Mouse (Mus musculus): ENCODE results near the gene Pitpnm1. TPM values are rescaled to one million over a fixed set of nuclear protein-coding genes. Genes with fewer than 3 reads are reported as not detected.

Pitpnm1 gene
- total RNA-seq, 1 experiment from 2014 or later: 132 TPM

DNA sequence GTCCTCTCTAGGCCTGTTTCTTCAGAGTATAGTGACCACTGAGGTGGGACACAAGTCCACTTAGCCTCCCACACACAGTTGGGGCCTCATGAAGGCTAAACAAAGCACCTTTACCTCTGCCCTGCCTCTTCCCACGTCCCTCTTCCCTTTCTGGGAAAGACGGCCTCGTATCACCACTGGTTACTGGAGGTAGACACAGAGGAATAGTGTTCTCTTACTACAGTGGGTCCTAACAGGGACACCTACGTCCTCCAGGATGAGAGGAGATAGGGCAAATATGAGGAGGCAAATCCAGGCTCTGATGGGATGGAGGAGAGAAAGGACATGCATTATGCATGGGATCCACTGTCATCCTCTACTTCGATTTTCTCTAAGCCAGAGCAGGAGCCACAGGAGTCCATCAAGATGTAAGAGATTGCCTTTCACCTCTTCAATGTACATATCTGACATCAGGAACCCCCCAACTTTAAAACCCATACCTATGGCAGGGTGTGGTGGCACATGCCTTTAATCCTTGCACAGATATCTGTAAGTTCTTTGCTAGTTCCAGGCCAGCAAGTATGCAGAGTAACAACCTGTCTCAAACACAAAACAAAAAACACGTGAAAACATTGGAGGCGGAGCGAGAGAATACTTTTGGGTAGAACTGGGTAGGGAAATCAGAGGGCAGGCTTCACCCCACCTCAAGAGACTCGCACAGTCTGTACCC lies 48.1 kb downstream of the Pitpnm1 start:
- ATAC-seq (ENCODE audit: extremely low read depth, insufficient number of reproducible peaks, low FRiP score, poor library complexity, severe bottlenecking): no peak

DNA sequence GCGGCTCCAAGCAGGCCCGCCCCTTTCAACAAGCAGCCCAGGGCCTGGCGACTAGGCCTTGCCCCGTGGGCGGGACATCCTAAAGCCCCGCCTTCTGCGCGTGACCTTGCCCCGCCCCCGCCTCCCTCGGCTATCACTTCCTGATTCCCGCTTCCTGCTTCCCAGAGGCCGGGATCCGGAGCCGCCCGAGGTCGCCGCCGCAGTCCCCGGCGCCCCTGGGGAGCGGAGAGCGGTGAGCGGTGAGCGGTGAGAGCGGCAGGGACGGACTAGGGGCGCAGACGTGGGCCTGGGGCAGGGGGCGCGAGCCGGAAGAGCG lies 48.7 kb downstream of the Pitpnm1 start, which contains the start of gene Coro1b:
Gene Coro1b, plus strand, starts transcription at position 129 of the 316 bp plus-strand sequence.
- peak; percentile 84 for ATAC-seq (ENCODE audit: extremely low read depth, insufficient number of reproducible peaks, low FRiP score, poor library complexity, severe bottlenecking)

DNA sequence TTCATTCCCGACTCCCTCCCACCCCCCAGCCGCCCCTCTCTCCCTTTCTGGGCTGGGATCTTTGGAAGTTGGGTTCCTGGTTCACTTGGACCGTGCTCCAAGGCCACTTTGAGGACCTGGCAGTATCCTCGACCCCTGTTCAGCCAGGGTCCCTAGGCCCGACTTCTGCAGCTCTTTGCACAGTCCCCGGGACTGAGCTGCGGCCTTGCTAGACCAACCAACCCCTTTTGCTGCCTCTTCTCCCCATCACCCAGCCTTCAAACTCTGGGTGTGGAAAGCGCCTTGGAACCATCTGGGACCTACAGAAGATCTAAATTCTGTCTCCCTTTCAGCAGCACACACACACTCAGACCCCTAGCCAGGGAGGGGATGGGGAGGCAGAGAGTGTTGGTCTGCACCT lies 49.0 kb downstream of the Pitpnm1 start:
- no peak for ATAC-seq (ENCODE audit: extremely low read depth, insufficient number of reproducible peaks, low FRiP score, poor library complexity, severe bottlenecking)

DNA sequence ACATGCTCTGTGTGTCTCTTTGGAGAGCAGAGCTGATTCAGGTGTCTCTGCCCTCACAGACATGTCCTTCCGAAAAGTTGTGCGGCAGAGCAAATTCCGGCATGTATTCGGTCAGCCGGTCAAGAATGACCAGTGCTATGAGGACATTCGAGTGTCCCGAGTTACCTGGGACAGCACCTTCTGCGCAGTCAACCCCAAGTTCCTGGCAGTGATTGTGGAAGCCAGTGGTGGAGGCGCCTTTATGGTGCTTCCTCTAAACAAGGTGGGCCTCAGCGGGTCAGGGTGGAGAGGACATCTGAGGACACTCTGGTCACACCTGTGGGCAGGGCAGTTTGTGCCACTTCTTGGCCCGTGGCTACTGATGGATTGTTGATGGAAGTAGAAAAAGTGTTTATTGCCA lies 49.5 kb downstream of the Pitpnm1 start:
- no peak for ATAC-seq (ENCODE audit: extremely low read depth, insufficient number of reproducible peaks, low FRiP score, poor library complexity, severe bottlenecking)

DNA sequence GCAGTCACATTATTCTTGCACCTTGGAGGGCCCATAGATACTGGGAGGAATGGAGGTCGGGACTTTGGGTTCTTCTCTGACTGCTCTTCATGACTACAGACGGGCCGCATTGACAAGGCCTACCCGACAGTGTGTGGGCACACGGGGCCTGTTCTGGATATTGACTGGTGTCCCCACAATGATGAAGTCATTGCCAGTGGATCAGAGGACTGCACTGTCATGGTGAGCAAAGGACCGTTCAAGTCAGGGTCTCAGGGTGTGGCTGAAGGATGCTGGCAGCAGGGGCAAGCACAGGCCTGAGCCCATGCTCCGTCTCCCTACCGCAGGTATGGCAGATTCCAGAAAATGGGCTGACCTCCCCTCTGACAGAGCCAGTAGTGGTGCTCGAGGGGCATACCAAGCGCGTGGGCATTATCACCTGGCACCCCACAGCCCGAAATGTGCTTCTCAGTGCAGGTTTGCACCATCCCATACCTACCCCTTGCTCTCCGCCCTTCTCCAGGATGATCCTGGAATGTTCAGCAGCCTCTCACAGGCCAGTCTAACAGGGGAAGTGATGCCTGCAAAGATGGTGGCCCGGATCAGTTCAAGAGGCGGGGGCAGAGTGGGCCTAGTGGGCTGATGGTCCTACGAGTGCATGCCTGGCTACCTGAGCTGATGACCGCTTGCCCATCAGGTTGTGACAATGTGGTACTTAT lies 50.1 kb downstream of the Pitpnm1 start:
- no peak for ATAC-seq (ENCODE audit: extremely low read depth, insufficient number of reproducible peaks, low FRiP score, poor library complexity, severe bottlenecking)

DNA sequence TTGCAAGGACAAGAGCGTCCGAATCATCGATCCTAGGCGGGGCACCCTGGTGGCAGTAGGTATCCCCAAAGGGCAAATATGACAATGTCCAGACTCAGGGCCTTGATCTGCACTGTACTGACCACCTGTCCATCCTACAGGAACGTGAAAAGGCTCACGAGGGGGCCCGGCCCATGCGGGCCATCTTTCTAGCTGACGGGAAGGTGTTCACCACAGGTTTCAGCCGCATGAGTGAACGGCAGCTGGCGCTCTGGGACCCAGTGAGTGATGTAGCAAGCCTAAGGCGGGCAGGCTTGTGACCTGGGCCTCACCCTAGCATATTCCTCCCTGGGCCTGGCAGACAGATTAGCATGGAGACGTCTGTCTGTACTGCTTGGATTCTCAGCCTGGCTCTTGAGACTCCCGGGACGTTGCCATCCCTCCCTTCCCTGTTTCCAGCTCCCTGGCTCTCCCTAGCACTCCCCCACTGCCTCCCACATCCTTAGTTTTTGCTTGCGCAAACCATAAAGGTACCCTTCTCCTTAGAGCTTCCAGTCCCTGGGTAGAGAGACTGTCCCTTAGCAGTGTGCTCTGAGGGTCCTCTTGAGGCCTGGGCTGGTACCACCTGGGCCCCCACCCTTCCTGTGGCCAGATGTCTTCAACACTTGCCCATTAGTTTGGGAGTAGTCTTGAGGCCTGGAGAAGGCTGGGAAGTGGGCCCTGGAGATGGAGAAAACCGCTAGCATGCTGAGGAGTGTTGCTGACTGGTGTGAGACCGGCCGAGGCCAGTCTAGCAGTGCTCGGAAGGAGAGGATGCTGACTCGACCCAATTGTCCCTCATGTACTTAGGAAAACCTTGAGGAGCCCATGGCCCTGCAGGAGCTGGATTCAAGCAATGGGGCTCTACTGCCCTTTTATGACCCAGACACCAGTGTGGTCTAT lies 51.0 kb downstream of the Pitpnm1 start:
- no peak for ATAC-seq (ENCODE audit: extremely low read depth, insufficient number of reproducible peaks, low FRiP score, poor library complexity, severe bottlenecking)

DNA sequence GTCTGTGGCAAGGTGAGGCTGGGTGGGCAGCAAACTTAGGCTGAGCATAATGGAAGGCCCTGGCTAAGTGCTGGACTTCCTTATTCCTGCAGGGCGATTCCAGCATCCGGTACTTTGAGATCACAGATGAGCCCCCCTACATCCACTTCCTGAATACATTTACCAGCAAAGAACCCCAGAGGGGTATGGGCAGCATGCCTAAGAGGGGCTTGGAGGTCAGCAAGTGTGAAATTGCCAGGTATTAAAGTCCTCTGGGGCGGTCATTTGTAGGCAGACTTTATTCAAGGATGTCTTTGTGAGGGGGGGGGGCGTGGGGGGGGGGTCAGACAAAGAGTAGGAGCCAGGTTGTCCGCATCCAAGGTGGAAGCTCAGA lies 51.7 kb downstream of the Pitpnm1 start:
- no peak for ATAC-seq (ENCODE audit: extremely low read depth, insufficient number of reproducible peaks, low FRiP score, poor library complexity, severe bottlenecking)

DNA sequence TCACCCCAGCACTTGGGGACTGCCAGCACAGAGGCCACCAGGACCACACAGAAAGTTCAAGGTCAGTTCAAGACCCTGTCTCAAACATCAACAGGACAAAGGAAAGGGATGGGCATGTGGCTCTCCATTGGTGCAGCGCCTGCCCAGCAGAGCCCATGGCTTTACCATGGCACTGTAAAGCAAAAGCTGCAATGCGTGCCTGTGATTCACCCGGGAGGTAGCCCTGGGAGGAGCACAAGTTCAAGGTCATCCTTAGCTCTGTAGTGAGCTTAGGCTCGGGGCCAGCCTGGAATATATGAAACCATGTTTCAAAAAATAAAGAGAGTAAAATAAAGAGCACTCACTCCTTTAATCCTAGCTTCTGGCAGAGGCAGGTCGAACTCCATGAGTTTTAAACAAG lies 52.1 kb downstream of the Pitpnm1 start:
- no peak for ATAC-seq (ENCODE audit: extremely low read depth, insufficient number of reproducible peaks, low FRiP score, poor library complexity, severe bottlenecking)

DNA sequence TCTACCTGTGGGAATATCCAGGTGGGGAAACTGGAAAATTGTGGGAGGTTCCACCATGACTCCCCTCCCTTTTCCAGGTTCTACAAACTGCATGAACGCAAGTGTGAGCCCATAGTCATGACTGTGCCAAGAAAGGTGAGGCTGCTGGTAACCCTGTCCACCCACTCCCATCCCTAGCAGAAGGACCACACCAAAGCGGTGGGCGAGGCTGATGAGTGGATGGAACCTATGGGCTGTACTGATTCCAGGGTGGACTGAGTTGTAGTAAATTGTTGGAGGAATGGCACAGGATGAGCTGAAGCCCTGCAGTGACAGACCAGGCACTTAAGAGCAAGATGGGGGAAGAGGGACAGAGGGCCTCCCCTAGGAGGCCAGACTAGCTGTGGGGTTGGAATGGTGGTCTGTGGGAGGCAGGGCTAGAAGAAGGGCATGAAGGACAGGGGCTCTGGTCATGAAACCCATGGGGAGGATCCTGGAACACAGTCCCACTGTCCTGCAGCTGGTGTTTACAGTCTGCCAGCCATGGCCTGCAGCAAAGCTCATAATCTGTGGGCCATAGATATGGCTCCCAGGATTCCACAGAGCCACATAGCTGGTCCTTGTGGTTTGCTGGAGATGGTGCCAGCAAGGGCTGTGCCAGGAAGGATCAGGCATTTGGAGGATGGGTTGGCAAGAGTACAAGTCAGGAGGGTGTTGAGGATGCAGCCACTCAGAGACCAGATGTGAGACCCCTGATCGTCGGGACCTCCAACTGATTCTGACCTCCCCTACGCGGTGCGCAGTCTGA lies 52.8 kb downstream of the Pitpnm1 start:
- no peak for ATAC-seq (ENCODE audit: extremely low read depth, insufficient number of reproducible peaks, low FRiP score, poor library complexity, severe bottlenecking)

DNA sequence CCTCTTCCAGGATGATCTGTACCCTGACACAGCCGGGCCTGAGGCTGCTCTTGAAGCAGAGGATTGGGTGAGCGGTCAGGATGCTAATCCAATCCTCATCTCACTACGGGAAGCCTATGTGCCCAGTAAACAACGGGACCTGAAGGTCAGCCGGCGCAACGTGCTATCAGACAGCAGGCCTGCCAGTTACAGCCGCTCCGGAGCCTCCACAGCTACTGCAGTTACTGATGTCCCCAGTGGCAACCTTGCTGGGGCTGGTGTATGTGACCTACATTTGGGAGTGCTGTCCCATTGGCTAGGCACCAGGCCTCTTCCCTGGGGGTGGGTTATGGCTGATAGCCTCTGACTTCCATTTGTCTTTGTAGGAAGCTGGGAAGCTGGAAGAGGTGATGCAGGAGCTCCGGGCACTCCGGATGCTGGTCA lies 53.4 kb downstream of the Pitpnm1 start, which contains the start of gene Ptprcap:
Gene Ptprcap, plus strand, starts transcription at position 373 of the 423 bp plus-strand sequence.
- ATAC-seq (ENCODE audit: extremely low read depth, insufficient number of reproducible peaks, low FRiP score, poor library complexity, severe bottlenecking): no peak

DNA sequence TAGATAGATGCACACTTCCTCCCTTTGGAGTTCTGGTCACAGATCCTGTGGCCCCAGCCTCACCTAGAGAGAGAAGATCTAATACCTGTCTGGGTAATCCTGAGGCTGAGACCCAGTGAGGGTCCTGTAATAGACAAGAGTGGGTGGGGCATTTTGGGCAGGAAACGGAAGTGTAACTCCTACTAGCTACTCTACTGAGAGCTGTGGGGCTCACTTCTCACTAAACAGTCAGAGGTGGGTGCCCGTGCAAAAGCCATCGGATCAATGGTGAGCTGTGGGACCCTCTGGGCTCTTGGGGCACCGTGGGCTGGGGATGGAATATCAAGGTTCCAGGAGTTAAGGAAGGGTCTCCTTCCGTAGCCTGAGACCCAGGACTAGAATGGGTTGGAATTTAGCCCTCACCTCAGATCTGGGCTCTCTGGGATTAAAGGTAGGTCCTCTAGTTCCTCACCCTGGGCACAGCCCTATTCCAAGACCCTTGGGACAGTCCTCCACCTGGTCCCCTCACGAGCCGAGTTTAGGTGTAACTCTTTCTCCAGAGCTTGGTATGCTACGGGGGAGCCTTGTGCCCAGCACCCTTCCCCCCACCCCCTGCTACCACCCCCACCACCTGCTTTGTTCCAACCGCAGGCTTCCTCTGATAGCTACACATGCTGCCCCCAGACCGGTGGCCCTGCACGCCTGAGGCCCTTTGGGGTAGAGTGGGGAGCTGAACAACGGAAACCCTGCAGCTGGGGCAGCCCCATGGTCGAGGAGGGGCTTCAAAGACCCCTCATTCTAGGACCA lies 54.8 kb downstream of the Pitpnm1 start:
- ATAC-seq (ENCODE audit: extremely low read depth, insufficient number of reproducible peaks, low FRiP score, poor library complexity, severe bottlenecking): peak; percentile 32; the same call in 1 of the 2 replicates

DNA sequence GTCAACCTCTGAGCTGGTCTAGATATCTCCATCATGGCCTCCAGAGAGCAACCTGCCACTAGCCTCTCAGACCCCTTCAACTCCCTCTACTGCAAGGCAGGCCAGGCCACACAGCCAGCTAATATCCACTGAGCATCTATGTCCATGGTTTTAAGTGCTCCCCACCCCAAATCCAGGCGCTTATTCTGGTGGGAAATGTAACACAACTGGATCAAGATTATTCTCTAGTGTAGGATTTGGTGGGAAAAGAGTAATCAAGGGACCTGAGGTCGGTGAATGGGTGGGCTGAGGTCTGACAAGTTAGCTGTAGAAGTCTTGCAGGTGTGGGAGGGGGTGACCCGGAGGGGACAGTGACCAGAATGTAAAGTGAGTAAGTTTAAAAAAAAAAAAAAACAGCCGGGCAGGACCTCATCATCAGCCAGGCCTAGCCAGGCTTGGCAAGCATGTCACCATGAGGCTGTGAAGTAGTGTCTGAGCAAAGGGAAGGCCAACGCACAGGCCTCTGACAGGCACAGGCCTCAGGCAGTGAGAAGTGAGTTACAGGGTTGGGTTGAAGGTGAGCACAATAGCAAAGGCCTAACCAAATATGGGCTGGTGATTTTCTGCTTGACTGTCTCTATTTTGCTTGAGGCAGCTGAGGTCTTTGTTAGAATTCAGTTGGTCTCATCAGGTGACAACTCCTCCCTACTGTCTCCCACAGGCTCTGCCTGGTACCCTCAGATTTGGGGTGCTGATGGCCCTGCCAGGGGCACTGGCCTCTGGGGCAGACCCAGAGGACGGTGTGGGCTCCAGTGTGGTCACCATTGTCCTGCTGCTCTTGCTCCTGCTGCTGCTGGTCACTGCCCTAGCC lies 55.6 kb downstream of the Pitpnm1 start:
- ATAC-seq (ENCODE audit: extremely low read depth, insufficient number of reproducible peaks, low FRiP score, poor library complexity, severe bottlenecking): peak; percentile 40

DNA sequence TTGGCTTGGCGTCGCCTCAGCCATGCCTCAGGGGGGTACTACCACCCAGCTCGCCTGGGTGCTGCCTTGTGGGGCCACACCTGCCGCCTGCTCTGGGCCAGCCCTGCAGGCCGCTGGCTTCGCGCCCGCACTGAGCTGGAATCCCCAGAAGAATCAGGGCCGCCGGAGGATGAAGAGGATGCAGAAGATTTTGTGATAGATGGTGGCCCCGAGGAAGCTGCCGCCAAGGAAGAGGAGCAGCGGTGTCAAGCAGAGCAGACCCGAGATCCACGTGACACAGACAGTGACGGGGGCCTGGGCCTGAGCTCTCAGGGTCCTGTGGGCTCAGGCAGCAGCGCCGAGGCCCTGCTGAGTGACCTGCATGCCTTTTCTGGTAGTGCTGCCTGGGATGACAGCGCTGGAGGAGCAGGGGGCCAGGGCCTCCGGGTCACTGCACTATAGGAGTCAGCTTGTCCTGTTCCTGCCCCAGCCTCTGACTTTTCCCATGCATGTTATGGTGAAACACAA lies 56.3 kb downstream of the Pitpnm1 start:
- no peak for ATAC-seq (ENCODE audit: extremely low read depth, insufficient number of reproducible peaks, low FRiP score, poor library complexity, severe bottlenecking)

DNA sequence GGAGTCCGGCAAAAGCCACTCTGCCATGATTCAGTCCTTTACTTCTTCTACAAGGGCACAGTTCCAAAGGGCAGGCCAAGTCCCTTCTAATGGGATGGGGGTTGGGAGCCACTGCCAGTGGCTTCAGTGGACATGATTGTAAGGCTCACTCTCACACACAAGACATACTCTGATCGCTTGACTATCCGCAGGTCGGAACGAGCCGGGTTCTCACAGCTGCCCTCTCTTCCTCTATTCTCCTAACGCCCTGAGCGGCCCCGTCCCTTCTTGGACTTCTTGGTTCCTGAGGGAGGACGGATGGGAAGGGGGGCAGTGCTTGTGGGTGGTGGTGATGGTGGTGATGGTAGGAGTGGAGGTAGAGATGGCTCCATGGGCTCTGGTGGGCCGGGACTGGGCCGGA lies 57.0 kb downstream of the Pitpnm1 start:
- ATAC-seq (ENCODE audit: extremely low read depth, insufficient number of reproducible peaks, low FRiP score, poor library complexity, severe bottlenecking): no peak

DNA sequence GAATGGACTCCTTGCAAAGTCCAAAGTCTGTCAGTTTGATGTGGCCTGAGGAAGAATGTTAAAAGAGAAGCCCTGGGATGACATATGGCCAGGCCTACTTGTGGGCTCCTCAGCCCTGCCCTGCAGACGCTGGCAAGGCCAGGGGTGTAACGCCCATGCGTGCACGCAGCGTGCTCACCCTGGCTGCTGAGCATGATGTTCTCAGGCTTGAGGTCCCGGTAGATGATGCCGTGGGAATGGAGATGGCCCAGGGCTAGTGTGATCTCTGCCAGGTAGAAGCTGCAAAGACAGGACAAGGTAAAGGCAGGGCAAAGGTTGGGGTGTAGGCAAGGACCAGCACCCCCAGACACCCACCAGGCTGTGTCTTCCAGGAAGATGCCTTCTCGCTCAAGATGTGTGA lies 59.3 kb downstream of the Pitpnm1 start:
- ATAC-seq (ENCODE audit: extremely low read depth, insufficient number of reproducible peaks, low FRiP score, poor library complexity, severe bottlenecking): no peak

DNA sequence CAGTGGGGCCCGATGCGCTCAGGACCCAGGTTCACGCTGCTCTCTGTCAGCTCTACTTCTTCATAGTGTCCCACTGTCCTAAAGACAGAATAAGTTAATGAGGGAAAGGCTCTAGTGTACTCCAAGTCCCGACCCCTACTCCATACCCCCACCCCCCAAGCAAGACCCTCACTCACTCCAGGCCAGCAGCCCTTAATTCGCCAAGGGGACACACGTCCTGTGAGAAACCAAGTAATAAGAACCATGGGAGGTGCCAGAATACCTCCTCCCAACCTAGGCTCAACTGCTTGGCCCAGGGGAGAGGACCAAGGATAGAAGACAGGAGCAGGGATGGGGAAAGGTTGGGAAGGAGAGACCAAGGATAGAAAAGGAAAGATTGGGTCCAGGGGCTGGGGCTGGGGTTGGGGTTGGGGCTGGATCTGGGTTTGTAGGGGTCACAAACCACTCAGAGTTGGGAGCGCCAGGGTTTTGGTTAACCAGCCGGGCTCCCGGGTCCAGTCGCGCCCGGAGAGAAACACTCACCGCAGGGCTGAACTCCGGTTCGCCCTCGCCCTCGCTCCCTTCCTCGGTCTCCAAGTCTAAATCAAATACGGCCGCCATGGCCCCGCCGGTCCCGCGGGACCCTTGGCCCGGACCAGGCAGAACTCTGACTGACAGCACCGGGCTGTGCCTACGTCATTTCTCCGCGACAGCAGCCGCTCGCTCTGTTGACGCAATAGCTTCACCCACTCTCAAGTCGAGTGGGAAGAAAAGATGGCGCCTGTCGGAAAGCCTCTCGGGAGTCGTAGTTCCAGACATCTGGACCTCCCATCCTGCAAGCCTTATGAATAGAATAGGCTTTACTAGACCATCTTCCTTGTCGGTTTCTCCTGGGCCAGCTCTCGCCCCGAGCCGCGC lies 63.1 kb downstream of the Pitpnm1 start, which contains the start of gene Rps6kb2:
Gene Rps6kb2, minus strand, starts transcription at position 709 of the 897 bp plus-strand sequence.
- ATAC-seq (ENCODE audit: extremely low read depth, insufficient number of reproducible peaks, low FRiP score, poor library complexity, severe bottlenecking): peak; percentile 87

Measured in neutrophil, adult 5-6 weeks (primary cell).